Comparison of ENCODE assay signal across 7 mouse cellular contexts in the genomic region with DNA sequence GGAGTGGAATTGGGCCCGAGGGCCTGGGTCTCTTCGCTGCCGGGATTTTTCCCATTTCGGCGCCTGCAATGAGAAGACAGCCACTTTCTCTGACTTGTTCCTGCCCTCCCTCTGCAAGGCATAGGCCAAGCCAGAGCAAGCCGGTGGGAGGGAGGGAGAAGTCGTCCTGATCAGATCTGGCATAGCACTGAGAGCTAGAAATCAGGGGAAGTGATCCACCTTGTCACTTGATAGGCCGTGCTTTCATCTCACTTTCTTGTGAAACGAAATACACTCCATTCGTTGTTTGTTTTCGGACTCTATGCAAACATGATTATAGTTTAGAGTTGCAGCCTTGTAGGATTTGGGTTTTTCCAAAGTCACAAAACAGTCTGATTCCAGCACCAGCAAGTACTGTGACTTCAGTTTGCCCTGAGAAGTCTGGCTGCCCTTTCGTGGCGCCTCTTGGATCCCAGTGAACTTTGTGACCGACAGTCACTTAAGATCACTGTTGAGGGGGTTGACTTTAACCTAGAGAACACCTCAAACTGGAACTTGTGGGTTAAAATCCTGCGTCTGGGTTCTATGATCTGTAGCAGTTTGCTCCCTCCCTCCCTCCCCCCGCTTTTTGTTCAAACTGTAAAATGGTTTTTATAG. TPM values are rescaled to one million over a fixed set of nuclear protein-coding genes. Genes with fewer than 3 reads are reported as not detected.
DNase-seq lines count a peak whose midpoint lies in the region; ATAC-seq and TF ChIP-seq lines count a peak whose summit lies in the region.

No protein-coding gene starts in this region.

- TF ChIP-seq CTCF in lung, adult 2 months (IDR thresholded peaks at IDR 0.05; ENCODE audit: insufficient read depth, low read length) = no peak

- peak overlapping the region; percentile 89 for H3K27ac ChIP-seq in embryonic facial prominence, embryonic 13.5 days
- peak overlapping the region; percentile 90 for H3K27ac ChIP-seq in intestine, embryonic 16.5 days (ENCODE audit: low read length)
- peak overlapping the region; percentile 72 for H3K27ac ChIP-seq in neural tube, embryonic 14.5 days (ENCODE audit: low read depth, low read length)

- no peaks in the 10 kb centered on the region for H3K9me3 ChIP-seq in embryonic facial prominence, embryonic 13.5 days
- no peaks in the 10 kb centered on the region for H3K9me3 ChIP-seq in intestine, embryonic 16.5 days (ENCODE audit: control insufficient read depth, low read length)
- no peaks in the 10 kb centered on the region for H3K9me3 ChIP-seq in neural tube, embryonic 14.5 days (ENCODE audit: control insufficient read depth, low read length)

- 5% methylated on average over 16 of the region's 16 CpGs for WGBS in lung, adult 2 months
- WGBS in embryonic facial prominence, embryonic 13.5 days = 10% methylated on average over 16 of the region's 16 CpGs
- 8% methylated on average over 16 of the region's 16 CpGs for WGBS in intestine, embryonic 16.5 days
- 18% methylated on average over 16 of the region's 16 CpGs for WGBS in neural tube, embryonic 14.5 days

- peak; percentile 43 for ATAC-seq in embryonic facial prominence, embryonic 13.5 days (ENCODE audit: insufficient number of reproducible peaks, insufficient read depth, low FRiP score, low TSS enrichment, low read depth)
- peak; percentile 59 for ATAC-seq in intestine, embryonic 16.5 days
- ATAC-seq in neural tube, embryonic 14.5 days (ENCODE audit: low read depth) = peak; percentile 47

- peaks cover 4% of the 10 kb centered on the region; the same call in 1 of the 2 replicates for H3K4me1 ChIP-seq in lung, adult 2 months (ENCODE audit: control insufficient read depth, insufficient read depth, low read length)
- peaks cover 22% of the 10 kb centered on the region for H3K4me1 ChIP-seq in embryonic facial prominence, embryonic 13.5 days
- H3K4me1 ChIP-seq in intestine, embryonic 16.5 days (ENCODE audit: control insufficient read depth, insufficient read depth, low read length) = peaks cover 29% of the 10 kb centered on the region
- H3K4me1 ChIP-seq in neural tube, embryonic 14.5 days (ENCODE audit: control insufficient read depth, insufficient read depth, low read length) = peaks cover 15% of the 10 kb centered on the region

- H3K4me2 ChIP-seq in embryonic facial prominence, embryonic 13.5 days = peak overlapping the region; percentile 94
- peak overlapping the region; percentile 74 for H3K4me2 ChIP-seq in intestine, embryonic 16.5 days (ENCODE audit: low read depth, low read length)
- H3K4me2 ChIP-seq in neural tube, embryonic 14.5 days (ENCODE audit: low read depth, low read length) = peak overlapping the region; percentile 85

- DNase-seq in lung, adult 2 months = no peak
- no peak for DNase-seq in lung, postnatal 36 days
- DNase-seq in frontal cortex, postnatal 14 days (ENCODE audit: low spot score in 2 of 2) = no peak
- no peak for DNase-seq in thymus, postnatal 10 days (ENCODE audit: low spot score in 2 of 2)

- no peaks in the 10 kb centered on the region for H3K27me3 ChIP-seq in embryonic facial prominence, embryonic 13.5 days
- no peaks in the 10 kb centered on the region for H3K27me3 ChIP-seq in intestine, embryonic 16.5 days (replicated peaks; ENCODE audit: control insufficient read depth, insufficient read depth, low read length)
- H3K27me3 ChIP-seq in neural tube, embryonic 14.5 days (ENCODE audit: control insufficient read depth, insufficient read depth, low read length) = no peaks in the 10 kb centered on the region

- no peak for TF ChIP-seq POLR2A in lung, adult 2 months (IDR thresholded peaks at IDR 0.05; ENCODE audit: borderline replicate concordance, extremely low read depth, low read depth, low read length)

- H3K9ac ChIP-seq in embryonic facial prominence, embryonic 13.5 days = peak overlapping the region; percentile 94
- H3K9ac ChIP-seq in intestine, embryonic 16.5 days (ENCODE audit: low read depth, low read length) = peak overlapping the region; percentile 85
- peak overlapping the region; percentile 66 for H3K9ac ChIP-seq in neural tube, embryonic 14.5 days (replicated peaks; ENCODE audit: low read depth, low read length)

- H3K4me3 ChIP-seq in lung, adult 2 months (replicated peaks; ENCODE audit: extremely low read depth, low read depth, low read length) = peak overlapping the region; percentile 98
- H3K4me3 ChIP-seq in embryonic facial prominence, embryonic 13.5 days = peak overlapping the region; percentile 86
- H3K4me3 ChIP-seq in intestine, embryonic 16.5 days (ENCODE audit: low read length) = peak overlapping the region; percentile 86
- peak overlapping the region; percentile 92 for H3K4me3 ChIP-seq in neural tube, embryonic 14.5 days (ENCODE audit: low read depth, low read length)

- peaks cover 54% of the 10 kb centered on the region for H3K36me3 ChIP-seq in embryonic facial prominence, embryonic 13.5 days
- H3K36me3 ChIP-seq in intestine, embryonic 16.5 days (ENCODE audit: control insufficient read depth, insufficient read depth, low read length) = peaks cover 31% of the 10 kb centered on the region
- peaks cover 47% of the 10 kb centered on the region for H3K36me3 ChIP-seq in neural tube, embryonic 14.5 days (ENCODE audit: control insufficient read depth, insufficient read depth, low read length)

RNA-seq across cellular contexts. Expression of a gene that starts 0.8 kb away (rescaled TPM):
- 130 and 170 TPM in 2 replicates for polyA plus RNA-seq in lung, adult 2 months (2012; rRNA removed)
- 92.9 and 108 TPM in 2 replicates for polyA plus RNA-seq in embryonic facial prominence, embryonic 13.5 days (2015; fragmentation: Nextera tagmentation; extraction: Ambion mirVana)
- 157 and 173 TPM in 2 replicates for polyA plus RNA-seq in intestine, embryonic 16.5 days (2015; fragmentation: Nextera tagmentation; extraction: Ambion mirVana)
- 85.9 and 89.3 TPM in 2 replicates for polyA plus RNA-seq in neural tube, embryonic 14.5 days (2014; fragmentation: Nextera tagmentation; extraction: Ambion mirVana)

RNA-seq across cellular contexts. Expression of a gene that starts 0.9 kb away (rescaled TPM):
- polyA plus RNA-seq in lung, adult 2 months (2012; rRNA removed) = 14.5 and 17.2 TPM in 2 replicates
- polyA plus RNA-seq in embryonic facial prominence, embryonic 13.5 days (2015; fragmentation: Nextera tagmentation; extraction: Ambion mirVana) = 13.9 and 14.3 TPM in 2 replicates
- polyA plus RNA-seq in intestine, embryonic 16.5 days (2015; fragmentation: Nextera tagmentation; extraction: Ambion mirVana) = 7.9 and 9.2 TPM in 2 replicates
- polyA plus RNA-seq in neural tube, embryonic 14.5 days (2014; fragmentation: Nextera tagmentation; extraction: Ambion mirVana) = 6.4 and 9.3 TPM in 2 replicates

RNA-seq across cellular contexts. Expression of a gene that starts 14.3 kb away (rescaled TPM):
- polyA plus RNA-seq in lung, adult 2 months (2012; rRNA removed) = 0.44 and 1.2 TPM in 2 replicates
- polyA plus RNA-seq in embryonic facial prominence, embryonic 13.5 days (2015; fragmentation: Nextera tagmentation; extraction: Ambion mirVana) = 0.27 and 4.3 TPM in 2 replicates
- 3.7 and 8.7 TPM in 2 replicates for polyA plus RNA-seq in intestine, embryonic 16.5 days (2015; fragmentation: Nextera tagmentation; extraction: Ambion mirVana)
- polyA plus RNA-seq in neural tube, embryonic 14.5 days (2014; fragmentation: Nextera tagmentation; extraction: Ambion mirVana) = 0.36 and 0.39 TPM in 2 replicates

RNA-seq across cellular contexts. Expression of a gene that starts 59.9 kb away (rescaled TPM):
- 31.8 and 40.4 TPM in 2 replicates for polyA plus RNA-seq in lung, adult 2 months (2012; rRNA removed)
- 27.1 and 28.5 TPM in 2 replicates for polyA plus RNA-seq in embryonic facial prominence, embryonic 13.5 days (2015; fragmentation: Nextera tagmentation; extraction: Ambion mirVana)
- 22.9 and 25.8 TPM in 2 replicates for polyA plus RNA-seq in intestine, embryonic 16.5 days (2015; fragmentation: Nextera tagmentation; extraction: Ambion mirVana)
- polyA plus RNA-seq in neural tube, embryonic 14.5 days (2014; fragmentation: Nextera tagmentation; extraction: Ambion mirVana) = 42.3 and 43.5 TPM in 2 replicates
